Mouse (Mus musculus): ENCODE measurements around the gene Fthl17f. TPM values are rescaled to one million over a fixed set of nuclear protein-coding genes. Genes with fewer than 3 reads are reported as not detected.
"Not testable (repeated sequence)": the region's sequence is repeated elsewhere in the genome, so short reads cannot be mapped to it uniquely, and the experiment has no call there.

The Fthl17f gene
- not detected in 2 replicates for polyA plus RNA-seq (2015; fragmentation: Nextera tagmentation; extraction: Ambion mirVana)

- not testable (repeated sequence) for H3K9ac ChIP-seq; H3K27ac ChIP-seq; H3K4me1 ChIP-seq; H3K4me2 ChIP-seq; H3K36me3 ChIP-seq; H3K9me3 ChIP-seq; ATAC-seq (ENCODE audit: insufficient number of reproducible peaks, insufficient read depth, low FRiP score, low TSS enrichment, low read depth); H3K27me3 ChIP-seq; H3K4me3 ChIP-seq
- 85% methylated on average over 11 of the region's 11 CpGs for WGBS
These were observed at the start of gene Fthl17f for GRCm38 (mm10) chrX:9062715-9063114. TSS of gene Fthl17f (plus strand) at chrX:9063015.

GRCm38 (mm10) chrX:9016079-9016478 lies 46.7 kb upstream of the Fthl17f start:
- WGBS, result 50% methylated on average over 1 of the region's 1 CpGs
- H3K4me3 ChIP-seq, result no peak overlapping the region
- no peak overlapping the region for H3K4me2 ChIP-seq
- no peaks in the 10 kb centered on the region for H3K4me1 ChIP-seq
- H3K27me3 ChIP-seq, result no peaks in the 10 kb centered on the region
- no peak overlapping the region for H3K9ac ChIP-seq
- no peak overlapping the region for H3K27ac ChIP-seq
- no peak for ATAC-seq (ENCODE audit: insufficient number of reproducible peaks, insufficient read depth, low FRiP score, low TSS enrichment, low read depth)
- H3K36me3 ChIP-seq, result no peaks in the 10 kb centered on the region
- H3K9me3 ChIP-seq, result no peaks in the 10 kb centered on the region

GRCm38 (mm10) chrX:9019481-9019880 lies 43.3 kb upstream of the Fthl17f start:
- no peaks in the 10 kb centered on the region for H3K4me1 ChIP-seq

GRCm38 (mm10) chrX:9033193-9033592 lies 29.6 kb upstream of the Fthl17f start, which contains the start of gene Fthl17e:
TSS of gene Fthl17e (plus strand) at chrX:9033493.
- 100% methylated on average over 1 of the region's 10 CpGs for WGBS
- H3K4me3 ChIP-seq; H3K4me1 ChIP-seq; H3K9me3 ChIP-seq; H3K9ac ChIP-seq; H3K36me3 ChIP-seq; H3K27me3 ChIP-seq; H3K27ac ChIP-seq; H3K4me2 ChIP-seq; ATAC-seq (ENCODE audit: insufficient number of reproducible peaks, insufficient read depth, low FRiP score, low TSS enrichment, low read depth): not testable (repeated sequence)

More at GRCm38 (mm10) chrX:9019481-9019880, 43.3 kb upstream of the Fthl17f start:
- no peak overlapping the region for H3K4me3 ChIP-seq
- no peak for ATAC-seq (ENCODE audit: insufficient number of reproducible peaks, insufficient read depth, low FRiP score, low TSS enrichment, low read depth)
- H3K27me3 ChIP-seq, result no peaks in the 10 kb centered on the region
- H3K4me2 ChIP-seq, result no peak overlapping the region
- no peaks in the 10 kb centered on the region for H3K9me3 ChIP-seq
- H3K36me3 ChIP-seq, result no peaks in the 10 kb centered on the region
- 60% methylated on average over 10 of the region's 10 CpGs for WGBS
- no peak overlapping the region for H3K27ac ChIP-seq
- H3K9ac ChIP-seq, result no peak overlapping the region

GRCm38 (mm10) chrX:9041611-9042010 lies 21.2 kb upstream of the Fthl17f start:
- not testable (repeated sequence) for H3K27me3 ChIP-seq; ATAC-seq (ENCODE audit: insufficient number of reproducible peaks, insufficient read depth, low FRiP score, low TSS enrichment, low read depth); H3K4me3 ChIP-seq; H3K4me1 ChIP-seq; H3K27ac ChIP-seq; H3K9ac ChIP-seq; H3K36me3 ChIP-seq; H3K9me3 ChIP-seq; H3K4me2 ChIP-seq
- WGBS, result 37% methylated on average over 3 of the region's 4 CpGs

- not testable (repeated sequence) for H3K27ac ChIP-seq; H3K9ac ChIP-seq; H3K27me3 ChIP-seq; H3K4me2 ChIP-seq; H3K9me3 ChIP-seq; ATAC-seq (ENCODE audit: insufficient number of reproducible peaks, insufficient read depth, low FRiP score, low TSS enrichment, low read depth); H3K4me1 ChIP-seq; H3K36me3 ChIP-seq; H3K4me3 ChIP-seq
- WGBS, result 27% methylated on average over 9 of the region's 9 CpGs
These were observed 1.9 kb upstream of the Fthl17f start for GRCm38 (mm10) chrX:9060952-9061351.

- no peak for ATAC-seq (ENCODE audit: insufficient number of reproducible peaks, insufficient read depth, low FRiP score, low TSS enrichment, low read depth)
- no peaks in the 10 kb centered on the region for H3K27me3 ChIP-seq
- no peaks in the 10 kb centered on the region for H3K36me3 ChIP-seq
- no peak overlapping the region for H3K9ac ChIP-seq
- no peak overlapping the region for H3K4me2 ChIP-seq
- no peak overlapping the region for H3K4me3 ChIP-seq
- no peak overlapping the region for H3K27ac ChIP-seq
- no peaks in the 10 kb centered on the region for H3K9me3 ChIP-seq
- no peaks in the 10 kb centered on the region for H3K4me1 ChIP-seq
- 83% methylated on average over 4 of the region's 4 CpGs for WGBS
These were observed 714 bp upstream of the Fthl17f start for GRCm38 (mm10) chrX:9062101-9062500.

- WGBS, result 24% methylated on average over 10 of the region's 10 CpGs
- H3K4me1 ChIP-seq; ATAC-seq (ENCODE audit: insufficient number of reproducible peaks, insufficient read depth, low FRiP score, low TSS enrichment, low read depth); H3K36me3 ChIP-seq; H3K9ac ChIP-seq; H3K4me3 ChIP-seq; H3K4me2 ChIP-seq; H3K27ac ChIP-seq; H3K27me3 ChIP-seq; H3K9me3 ChIP-seq: not testable (repeated sequence)
These were observed 14.9 kb downstream of the Fthl17f start for GRCm38 (mm10) chrX:9077699-9078098.

- not testable (repeated sequence) for H3K4me2 ChIP-seq; H3K4me3 ChIP-seq; ATAC-seq (ENCODE audit: insufficient number of reproducible peaks, insufficient read depth, low FRiP score, low TSS enrichment, low read depth); H3K9me3 ChIP-seq; H3K9ac ChIP-seq; H3K27me3 ChIP-seq; H3K27ac ChIP-seq; H3K36me3 ChIP-seq; H3K4me1 ChIP-seq
These were observed 32.3 kb downstream of the Fthl17f start for GRCm38 (mm10) chrX:9095066-9095465.

- no peak within 1 kb of the TSS for H3K9ac ChIP-seq
- no peaks in the 10 kb centered on the region for H3K9me3 ChIP-seq
- H3K4me3 ChIP-seq, result no peak within 1 kb of the TSS
- no peaks in the 10 kb centered on the region for H3K4me1 ChIP-seq
- ATAC-seq (ENCODE audit: insufficient number of reproducible peaks, insufficient read depth, low FRiP score, low TSS enrichment, low read depth), result no peak
- H3K4me2 ChIP-seq, result no peak within 1 kb of the TSS
- no peaks in the 10 kb centered on the region for H3K36me3 ChIP-seq
- no peak within 1 kb of the TSS for H3K27ac ChIP-seq
- no peaks in the 10 kb centered on the region for H3K27me3 ChIP-seq
- WGBS, result 92% methylated on average over 6 of the region's 6 CpGs
These were observed 41.4 kb downstream of the Fthl17f start, which contains the start of gene 4930402K13Rik for GRCm38 (mm10) chrX:9104262-9104661. TSS of gene 4930402K13Rik (plus strand) at chrX:9104562.

- H3K4me1 ChIP-seq, result no peaks in the 10 kb centered on the region
- 68% methylated on average over 2 of the region's 2 CpGs for WGBS
- no peaks in the 10 kb centered on the region for H3K9me3 ChIP-seq
- no peak overlapping the region for H3K4me3 ChIP-seq
- no peaks in the 10 kb centered on the region for H3K36me3 ChIP-seq
- no peak overlapping the region for H3K27ac ChIP-seq
- no peaks in the 10 kb centered on the region for H3K27me3 ChIP-seq
- H3K4me2 ChIP-seq, result no peak overlapping the region
- H3K9ac ChIP-seq, result no peak overlapping the region
- no peak for ATAC-seq (ENCODE audit: insufficient number of reproducible peaks, insufficient read depth, low FRiP score, low TSS enrichment, low read depth)
These were observed 47.6 kb downstream of the Fthl17f start for GRCm38 (mm10) chrX:9110381-9110780.

Measured in embryonic facial prominence, embryonic 13.5 days (tissue).